Mouse (Mus musculus): ENCODE data around the gene Nap1l1.

DNA sequence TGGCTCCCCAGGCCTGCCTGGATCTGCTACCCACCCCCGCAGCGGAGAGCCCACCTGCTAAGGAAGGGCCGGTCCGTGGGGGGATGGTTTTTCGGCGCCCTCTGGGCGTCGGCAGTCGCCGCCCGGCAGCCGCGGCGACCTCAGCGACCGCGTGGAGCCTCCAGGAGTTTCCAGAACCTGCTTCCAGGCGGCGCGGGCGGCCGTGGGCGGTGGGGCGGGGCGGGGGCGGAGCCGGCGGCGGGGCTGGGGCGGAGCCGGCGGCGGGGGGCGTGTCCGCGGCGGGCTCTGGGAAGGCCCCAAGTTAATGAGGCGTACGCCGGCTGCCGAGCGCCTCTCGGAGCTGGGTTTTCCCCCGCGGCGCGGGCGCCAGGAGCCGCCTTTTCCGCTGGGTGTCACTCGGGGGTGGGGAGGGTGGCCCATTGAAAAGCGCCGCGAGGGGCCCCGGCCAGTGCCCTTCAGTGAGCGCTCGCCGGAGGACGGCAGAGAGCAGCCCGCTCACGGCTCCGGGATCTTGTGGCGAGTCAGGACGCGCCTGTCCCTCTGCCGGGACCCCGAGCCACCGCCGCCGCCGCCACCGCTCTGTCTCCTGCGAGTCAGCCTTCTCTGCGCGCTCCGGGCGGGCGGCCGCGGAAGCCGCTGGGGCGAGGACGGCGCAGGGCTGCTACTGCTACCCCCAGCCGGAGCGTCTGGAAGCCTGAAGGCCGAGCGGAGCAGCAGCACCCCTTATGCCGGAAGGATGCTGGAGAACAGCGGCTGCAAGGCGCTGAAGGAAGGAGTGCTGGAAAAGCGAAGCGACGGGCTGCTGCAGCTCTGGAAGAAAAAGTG, 33.3 kb downstream of the Nap1l1 start, which contains the start of gene Phlda1:
- TF ChIP-seq CTCF (IDR thresholded peaks at IDR 0.05; ENCODE audit: control insufficient read depth, insufficient read depth, low read length) (no peak), POLR2A (IDR thresholded peaks at IDR 0.05; ENCODE audit: borderline replicate concordance, control insufficient read depth, low read depth, low read length) (peak; percentile 63; the same call in 1 of the 2 replicates)

Data from bone marrow, adult 2 months (tissue).